Mouse (Mus musculus) cerebellum, adult 8-10 months (tissue): ENCODE measurements around the gene Lmnb2.

Experiments used
- DNase-seq: peaks from one replicate; pipeline ENCODE4 v3.0.0; 2022

Gene Lmnb2

DNA sequence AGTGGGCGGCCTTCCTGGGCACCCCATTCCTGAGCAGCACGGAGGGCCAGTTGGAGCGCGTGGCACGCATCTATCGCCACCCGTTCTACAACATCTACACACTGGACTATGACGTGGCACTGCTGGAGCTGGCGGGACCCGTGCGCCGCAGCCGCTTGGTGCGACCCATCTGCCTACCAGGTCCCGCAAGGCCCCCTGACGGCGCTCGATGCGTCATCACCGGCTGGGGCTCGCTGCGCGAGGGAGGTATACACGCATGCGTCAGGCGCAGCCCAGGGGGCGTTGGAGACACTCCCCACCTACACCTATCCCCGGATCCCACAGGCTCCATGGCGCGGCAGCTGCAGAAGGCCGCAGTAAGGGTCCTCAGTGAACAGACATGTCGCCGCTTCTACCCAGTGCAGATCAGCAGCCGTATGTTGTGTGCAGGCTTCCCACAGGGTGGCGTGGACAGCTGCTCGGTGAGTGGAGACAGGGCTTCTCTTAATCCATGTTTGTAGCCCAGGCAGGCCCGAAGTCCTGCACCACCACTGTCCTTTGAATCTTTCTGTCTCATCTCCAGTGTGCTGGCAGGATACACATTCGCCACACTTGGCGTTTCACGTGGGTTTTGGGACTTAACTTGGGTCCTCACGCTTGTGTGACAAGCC, 20.1 kb downstream of the Lmnb2 start:
- DNase-seq, result no peak

DNA sequence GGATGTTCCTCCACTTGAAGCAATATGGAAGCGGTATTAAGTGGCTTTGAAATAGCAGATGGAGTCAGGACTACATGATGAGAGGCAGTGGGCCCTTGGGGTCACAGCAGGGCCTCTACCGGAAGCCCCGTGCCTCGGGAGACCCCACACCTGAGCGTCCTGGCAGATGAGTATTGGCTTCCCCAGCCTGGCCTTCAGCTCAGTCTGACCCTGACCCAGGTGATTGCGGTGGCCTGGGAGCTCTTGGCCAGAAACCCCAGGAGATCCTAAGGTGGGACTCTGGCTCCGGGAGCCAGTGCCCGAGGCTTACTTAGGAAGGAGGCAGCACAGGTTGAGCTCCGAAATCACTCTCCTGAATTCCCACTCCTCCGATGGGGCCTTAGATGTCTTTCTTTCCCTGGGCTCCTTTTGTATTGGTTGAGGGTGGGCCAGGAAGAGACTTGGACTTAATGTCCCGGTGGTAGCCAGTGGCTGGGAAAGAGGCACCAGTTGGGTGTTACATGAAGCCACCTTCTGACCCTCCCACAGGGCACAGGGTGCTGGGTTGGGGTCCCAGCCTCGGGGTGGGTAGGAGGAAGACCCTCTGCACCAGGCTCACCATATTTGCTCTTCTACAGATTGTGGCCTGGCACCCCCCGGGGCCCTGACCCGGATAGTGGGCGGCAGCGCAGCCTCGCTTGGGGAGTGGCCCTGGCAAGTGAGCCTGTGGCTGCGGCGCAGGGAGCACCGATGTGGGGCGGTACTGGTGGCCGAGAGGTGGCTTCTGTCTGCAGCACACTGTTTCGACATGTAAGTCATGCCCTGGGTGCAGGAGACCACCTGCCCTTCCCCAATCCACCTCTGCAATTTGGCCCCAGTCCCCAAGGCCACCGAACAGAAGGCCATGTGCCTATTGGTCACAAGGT, 21.2 kb downstream of the Lmnb2 start:
- DNase-seq, result no peak

DNA sequence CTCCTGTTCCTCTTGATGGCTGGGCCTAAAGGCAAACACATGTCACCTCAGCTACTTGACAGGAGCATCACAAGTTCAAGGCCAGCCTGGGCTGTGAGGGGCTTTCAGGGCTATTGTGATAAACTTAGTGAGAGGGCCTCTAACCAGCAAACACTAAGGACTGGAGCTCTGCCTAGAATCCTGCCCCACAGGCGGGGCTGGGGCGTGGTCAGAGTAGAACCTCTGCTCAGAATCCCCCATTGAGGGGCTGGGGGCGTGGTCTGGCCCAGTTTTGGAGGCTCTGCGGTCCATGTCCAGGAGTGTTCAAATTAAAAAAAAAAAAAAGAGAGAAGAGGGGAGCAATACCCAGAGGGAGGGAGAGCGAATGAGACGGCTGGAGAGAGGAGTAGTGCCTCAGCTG, 22.3 kb downstream of the Lmnb2 start:
- DNase-seq, result no peak

DNA sequence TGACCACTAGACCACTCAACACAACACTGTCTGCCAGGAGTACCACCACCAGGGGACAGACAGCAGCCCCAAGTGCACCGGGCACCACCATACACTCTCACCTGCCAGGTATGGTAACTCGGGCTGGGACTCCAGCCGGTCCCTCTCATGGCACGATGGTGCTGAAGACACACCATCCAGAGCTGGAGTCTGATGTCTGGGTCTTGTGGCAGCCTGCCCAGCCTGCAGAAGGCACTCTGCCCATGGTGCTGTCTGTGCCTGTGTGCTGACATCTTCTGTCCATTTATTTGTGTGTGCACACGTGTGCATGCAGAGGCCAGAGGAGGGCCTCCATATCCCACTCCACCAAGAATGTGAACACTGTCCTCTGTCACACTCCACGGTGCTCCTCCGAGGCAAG, 22.9 kb downstream of the Lmnb2 start:
- no peak for DNase-seq

DNA sequence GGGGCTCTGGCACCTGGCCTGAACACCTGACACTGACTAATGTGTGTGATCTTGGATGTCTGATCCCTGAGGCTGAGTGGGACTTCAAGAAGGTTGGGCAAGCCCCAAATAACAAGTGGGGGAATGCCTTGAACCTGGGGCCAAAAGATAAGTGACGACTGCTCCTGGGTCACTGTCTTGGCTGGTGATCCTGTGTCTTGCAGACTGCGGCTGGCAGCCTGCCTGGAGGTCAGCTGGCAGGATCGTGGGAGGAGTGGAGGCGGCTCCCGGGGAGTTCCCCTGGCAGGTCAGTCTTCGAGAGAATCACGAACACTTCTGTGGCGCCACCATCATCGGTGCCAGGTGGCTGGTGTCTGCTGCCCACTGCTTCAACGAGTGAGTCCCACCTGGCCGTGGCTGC, 30.9 kb downstream of the Lmnb2 start:
- peak; percentile 72 for DNase-seq

DNA sequence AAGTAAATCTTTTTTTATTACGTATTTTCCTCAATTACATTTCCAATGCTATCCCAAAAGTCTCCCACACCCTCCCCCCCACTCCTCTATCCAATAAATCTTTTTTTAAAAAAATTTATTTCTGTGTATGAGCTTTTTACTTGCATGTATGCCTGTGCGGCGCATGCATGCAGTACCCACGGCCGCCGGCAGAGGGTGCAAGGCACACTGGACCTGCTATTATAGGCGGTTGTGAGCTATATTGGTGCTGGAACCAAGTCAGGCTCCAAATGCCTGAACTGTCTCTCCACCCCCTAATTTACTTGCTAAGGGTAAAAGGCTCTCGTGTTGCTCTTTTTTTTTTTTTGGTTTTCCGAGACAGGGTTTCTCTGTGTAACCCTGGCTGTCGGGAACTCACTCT, 36.7 kb downstream of the Lmnb2 start:
- DNase-seq, result peak; percentile 73

DNA sequence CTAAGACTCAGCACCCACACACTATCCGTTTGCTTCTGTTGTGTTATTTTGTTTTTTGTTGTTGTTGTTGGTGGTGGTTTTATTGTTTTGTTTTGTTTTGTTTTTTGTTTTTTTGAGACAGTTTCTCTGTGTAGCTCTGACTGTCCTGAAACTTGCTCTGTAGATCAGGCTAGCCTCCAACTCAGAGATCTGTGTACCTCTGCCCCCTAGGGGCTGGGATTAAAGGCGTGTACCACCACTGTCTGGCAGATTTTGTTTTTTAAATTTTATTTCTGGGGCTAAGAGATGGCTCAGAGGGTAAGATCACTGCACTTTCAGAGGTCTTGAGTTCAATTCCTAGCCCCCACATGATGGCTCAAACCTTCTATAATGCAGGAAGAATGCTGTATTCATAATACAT, 37.1 kb downstream of the Lmnb2 start:
- DNase-seq, result no peak

DNA sequence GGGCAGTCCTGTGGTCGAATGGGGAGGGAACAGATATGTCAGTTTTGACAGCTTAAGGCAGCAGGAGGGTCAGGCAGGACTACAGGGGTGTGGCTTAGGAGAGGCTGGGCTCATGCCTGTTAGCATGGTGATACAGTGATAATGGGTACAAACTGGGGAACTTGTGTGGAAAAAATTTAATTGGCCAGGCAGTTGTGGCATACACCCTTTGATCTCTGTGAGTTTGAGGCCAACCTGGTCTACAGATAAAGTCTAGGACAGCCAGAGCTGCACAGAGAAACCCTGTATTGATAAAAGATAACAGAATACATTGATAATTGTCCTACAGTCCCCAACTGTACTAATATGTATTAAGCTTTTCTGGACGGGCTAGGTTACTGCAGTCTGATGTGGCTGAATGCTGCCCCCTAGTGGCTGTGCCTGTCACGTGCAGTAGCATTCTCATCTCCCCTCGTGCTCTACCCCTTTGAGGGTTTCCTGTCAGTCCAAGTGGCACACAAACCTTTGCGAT, 37.9 kb downstream of the Lmnb2 start:
- peak; percentile 78 for DNase-seq

DNA sequence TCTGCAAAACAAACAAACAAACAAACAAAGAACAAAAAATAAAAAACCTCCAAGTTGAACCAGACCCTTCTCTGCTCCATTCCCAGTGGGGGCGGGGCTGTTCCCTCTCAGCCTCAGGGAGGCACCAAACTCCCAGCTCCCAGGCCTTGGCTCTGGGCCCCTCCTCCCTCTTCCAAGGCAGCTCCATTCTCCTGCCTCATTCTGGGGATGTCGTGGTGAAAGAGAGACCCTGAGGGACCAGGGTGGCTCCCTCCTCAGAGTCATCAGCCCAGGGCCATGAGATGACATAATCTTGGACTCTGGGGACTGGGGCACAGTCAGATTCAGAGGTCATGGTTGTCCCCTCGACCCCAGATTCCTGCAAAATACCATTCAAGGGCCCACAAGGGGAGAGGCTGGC, 41.5 kb downstream of the Lmnb2 start:
- DNase-seq, result no peak

DNA sequence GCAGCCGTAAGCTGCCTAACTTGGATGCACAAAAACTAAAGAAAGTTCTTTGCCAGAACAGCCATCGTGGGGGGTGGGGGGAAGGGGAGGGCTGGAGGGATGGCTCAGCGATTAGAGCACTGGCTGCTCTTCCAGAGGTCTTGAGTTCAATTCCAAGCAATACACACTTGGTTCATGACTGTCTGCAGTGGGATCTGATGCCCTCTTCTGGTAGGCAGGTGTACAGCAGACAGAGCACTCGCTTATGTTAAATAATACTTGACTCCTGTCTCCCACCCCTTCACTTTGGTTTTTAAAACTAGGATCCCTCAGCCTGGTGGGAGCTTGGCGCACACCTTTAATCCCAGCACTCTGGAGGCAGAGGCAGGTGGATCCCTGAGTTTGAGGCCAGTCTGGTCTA, 42.0 kb downstream of the Lmnb2 start:
- DNase-seq, result peak; percentile 69

DNA sequence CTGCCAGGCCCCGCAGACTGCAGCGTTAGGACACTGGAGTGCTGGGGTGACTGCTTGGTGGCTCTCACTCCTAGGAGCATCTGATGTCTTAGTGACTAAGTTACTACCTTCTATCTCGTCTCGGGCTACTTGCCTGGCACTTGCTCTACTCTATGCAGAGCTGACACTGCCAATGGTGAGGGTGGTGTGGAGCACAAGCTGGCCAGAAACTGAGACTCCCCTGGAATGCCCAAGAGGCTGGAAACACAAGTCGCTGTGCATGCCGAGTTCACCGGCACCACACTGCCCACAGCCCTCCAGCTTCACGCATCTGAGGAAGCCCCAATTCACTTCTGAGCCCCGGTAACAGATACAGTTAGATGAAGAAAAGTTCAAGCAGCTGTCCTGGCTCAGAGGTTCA, 44.0 kb downstream of the Lmnb2 start:
- no peak for DNase-seq

DNA sequence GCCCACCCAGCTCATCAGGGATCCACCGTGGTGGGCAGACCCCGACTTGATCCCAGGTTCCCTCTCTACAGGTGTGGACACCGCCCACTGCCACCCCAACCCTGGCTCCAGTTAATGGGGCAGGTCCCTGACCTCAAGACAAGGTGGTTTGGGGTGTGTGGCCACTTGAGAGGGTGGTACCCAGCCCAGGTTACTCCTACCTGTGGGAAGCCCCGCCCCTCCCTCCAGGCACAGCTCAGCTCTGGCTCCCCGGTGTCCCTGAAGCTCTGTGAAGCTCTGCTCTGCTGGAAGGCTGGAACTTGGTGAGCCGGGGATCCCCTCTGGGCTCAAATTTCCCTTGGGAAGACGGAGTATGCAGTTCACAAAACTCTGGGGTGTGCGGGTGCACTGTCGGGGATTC, 46.5 kb downstream of the Lmnb2 start, which contains the start of gene Tmprss9:
TSS of gene Tmprss9 (plus strand) at position 268 of the 400 bp plus-strand sequence.
- DNase-seq, result no peak

DNA sequence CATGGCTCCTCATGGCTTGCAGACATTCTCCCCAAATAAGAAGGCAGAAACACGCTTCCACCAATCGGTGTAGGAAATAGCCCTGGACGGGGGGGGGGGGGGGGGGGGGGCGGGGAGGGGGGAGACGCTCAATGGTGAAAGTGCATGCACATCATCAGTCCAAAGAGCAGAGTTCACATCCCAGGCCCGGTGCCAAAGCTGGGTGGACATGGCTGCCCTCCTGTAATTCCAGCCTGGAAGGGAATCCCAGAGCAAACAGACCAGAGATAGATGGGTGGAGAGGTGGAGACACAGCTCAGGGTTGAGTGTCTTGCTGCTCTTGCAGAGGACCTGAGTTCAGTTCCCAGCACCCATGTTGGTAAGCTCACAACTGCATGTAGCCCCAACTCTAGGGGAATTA, 47.1 kb downstream of the Lmnb2 start:
- no peak for DNase-seq

DNA sequence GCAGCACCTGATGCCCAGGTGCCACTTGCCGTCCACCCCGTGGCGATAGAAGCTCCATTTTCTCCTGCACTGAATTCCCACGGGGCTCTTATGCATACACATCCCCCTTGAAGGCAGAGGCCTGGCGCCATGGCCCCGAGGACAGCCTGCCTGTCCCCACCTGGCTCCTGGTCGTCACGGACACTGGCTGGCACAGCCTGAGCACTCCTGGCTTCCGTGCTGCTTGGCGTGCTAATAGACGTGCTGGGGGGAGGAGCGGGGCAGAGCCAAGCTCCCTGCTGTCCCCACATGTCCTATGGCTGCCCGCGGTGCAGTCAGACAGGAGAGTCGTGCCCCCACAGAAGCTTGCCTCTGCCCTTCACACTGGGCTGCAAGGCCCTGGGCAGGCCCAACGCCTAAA, 53.6 kb downstream of the Lmnb2 start:
- peak; percentile 77 for DNase-seq

DNA sequence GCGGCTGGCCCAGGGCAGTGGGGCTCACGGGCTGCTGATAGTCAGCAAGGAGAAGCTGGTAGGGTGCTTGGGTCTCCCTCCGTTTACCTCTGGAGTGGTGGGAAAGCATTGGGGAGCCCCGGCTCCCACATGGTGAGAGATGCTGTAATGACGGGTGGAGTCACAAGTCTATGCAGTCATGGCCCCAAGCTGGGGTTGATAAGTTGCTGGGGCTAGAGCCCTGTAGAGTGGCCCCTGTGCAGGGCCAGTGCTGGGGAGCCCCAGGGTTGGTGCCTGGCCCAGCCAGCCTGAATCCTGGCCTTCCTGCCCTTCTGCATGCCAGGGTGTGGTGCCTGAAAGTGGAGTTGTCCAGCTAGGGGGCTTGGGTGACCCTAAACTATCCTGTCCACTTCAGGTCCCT, 55.7 kb downstream of the Lmnb2 start:
- no peak for DNase-seq

DNA sequence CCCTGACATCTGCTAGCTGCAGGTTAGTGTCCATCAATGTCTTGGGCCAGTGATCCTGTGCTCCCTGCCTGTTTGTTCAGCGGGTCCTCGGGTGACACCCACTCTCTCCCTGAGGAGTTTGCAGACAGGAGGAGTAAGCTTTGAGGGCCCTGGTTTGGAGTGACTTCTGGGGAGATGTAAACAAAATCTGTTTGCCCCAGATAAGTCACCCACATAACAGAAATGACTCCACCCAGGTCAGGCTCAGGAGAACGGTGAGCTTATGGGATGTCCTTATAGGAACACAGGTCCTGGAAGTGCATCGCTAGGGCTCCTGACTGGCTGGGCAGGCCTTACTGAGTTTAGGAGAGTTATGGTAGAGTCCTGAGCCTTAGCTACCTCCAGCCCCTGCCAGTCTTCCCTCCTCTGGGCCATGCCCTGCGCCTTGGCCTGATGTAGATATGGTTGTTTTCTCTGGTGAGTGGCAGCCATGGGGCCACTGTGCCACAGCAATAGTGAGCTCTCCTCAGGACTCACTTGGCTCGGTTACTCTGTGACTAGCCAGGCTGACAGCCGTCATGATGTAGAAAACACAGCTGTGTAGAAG, 59.6 kb downstream of the Lmnb2 start:
- no peak for DNase-seq

DNA sequence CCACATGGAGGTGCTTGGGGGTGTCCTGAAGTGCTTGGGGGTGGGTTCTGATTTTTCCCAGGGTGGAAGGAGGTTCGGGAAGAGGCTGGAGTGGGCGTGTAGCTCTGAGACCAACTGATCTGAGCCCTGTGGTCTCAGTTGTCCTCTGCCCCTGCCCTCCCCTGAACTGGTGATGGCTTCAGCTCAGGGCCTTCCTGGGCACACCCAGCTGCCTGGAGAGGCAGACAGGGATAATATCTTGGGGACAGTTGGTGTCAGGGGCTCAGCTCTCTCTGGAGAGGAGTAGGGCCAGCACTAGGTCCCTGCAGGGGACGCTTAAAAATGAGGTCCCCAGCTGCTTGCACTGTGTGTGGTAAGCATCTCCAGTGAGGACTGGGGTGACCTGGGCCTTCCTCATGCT, 60.2 kb downstream of the Lmnb2 start:
- DNase-seq, result no peak

DNA sequence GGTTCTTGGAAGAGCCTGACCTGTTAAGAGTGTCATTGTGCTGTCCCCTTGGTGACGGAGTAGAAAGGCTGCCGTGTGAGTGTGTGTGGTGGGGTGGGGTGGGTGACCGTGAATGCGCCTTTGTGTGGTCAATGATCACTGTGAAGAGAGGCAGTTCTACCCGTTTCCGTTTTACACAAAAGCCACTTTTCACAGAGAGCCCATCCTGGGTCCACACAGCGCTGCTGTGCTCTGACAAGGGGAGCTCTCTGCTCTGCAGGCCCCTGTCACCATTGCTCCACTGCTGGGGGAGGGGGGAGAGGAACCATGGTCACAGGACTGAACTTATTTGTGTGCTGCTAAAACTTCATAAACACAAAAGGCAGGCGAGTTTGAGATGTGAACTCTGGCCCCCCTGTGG, 60.7 kb downstream of the Lmnb2 start:
- DNase-seq, result no peak

DNA sequence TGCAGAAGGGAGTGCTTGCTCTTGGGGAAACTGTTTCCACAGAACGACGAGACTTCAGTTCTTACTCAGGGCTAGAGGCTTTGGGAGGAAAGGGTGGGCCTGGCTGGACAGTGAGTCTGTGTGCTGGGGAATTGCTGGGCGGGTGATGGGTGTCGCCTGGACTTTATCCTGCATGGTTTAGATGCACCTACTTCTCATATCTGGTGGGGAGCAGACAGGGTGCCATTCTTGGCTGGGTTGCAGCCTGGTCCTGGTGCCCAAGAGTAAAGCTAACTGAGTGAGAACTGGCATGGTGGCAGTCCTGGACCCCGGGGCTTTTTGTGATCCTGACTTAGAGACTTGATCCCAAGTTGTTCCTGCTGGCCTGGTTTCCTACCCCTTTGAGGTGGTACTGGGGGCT, 61.1 kb downstream of the Lmnb2 start:
- DNase-seq, result no peak

DNA sequence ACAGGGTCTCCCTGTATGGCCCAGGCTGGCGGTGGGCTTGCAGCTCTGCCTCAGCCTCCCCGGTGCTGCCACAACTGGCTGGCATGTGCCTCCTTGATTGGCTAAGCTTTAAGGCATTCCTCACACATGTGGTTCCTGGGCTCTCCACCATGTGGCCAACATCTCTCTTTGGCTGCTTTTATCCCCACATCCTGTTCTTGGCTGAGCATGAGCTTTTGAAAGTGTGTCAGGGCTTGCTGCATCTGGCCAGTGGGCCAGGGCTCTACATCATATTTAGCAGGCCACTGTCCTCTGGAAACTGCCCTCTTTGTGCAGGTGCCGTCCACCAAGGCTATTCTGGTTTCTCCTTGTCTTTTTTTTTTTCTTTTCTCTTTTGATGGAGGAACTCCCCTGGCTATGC, 61.8 kb downstream of the Lmnb2 start:
- DNase-seq, result no peak

DNA sequence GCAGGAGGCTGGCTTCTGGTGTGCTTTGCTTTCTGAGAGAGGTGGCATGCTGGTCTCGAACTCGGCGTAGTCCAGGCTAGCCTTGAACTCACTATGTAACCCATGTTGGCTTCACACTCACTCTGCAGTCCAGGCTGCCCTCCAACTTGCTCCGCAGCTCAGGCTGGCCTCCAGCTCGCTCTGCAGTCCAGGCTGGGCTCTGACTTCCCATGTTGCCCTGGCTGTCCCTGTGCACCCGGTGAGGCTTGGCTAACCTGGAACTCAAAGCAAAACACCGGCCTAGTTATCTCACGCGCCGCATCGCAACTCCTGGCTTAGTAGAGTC, 62.3 kb downstream of the Lmnb2 start:
- DNase-seq, result peak; percentile 58

DNA sequence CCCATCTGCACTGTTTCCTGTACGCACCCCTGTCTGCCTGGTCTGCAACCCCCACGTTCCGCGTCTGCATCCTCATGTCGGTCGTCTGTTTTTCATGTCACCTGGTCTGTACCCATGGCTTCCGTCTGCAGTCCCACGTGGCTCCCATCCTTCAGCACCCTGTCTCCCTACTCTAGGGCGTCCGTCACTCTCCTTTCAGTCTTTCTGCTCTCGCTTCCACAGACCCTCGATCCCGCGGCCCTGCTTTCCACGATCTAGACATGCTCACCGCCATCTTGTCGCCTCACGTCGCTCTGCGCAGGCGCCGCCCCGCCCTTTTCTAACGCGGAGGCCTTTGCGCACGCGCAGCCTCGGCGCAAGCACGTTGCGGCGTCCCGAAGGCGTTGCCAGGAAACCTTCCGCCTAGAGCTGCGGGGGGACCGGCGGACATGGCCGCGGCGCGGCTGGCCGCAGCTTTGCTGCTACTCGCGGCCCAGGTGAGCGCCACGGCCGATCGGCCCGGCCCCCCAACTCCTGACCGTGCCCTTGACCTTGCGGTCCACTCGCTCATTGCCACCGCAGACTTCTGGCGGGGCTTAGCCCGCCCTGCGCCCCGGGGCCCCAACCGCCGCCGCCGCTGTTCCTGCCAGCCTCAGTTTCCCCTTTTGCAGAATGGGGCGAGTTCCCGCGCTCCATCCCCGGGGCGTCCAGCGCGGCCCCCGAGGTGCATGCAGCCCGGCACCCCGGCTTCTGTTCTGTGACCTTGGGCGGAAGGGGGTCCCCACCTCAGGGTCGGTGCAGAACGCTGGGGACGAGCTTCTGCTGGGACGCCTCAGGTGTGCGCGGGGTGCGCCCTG, 62.9 kb downstream of the Lmnb2 start, which contains the start of the genes Lsm7 and Sppl2b:
TSS of gene Lsm7 (minus strand) at position 297 of the 836 bp plus-strand sequence.
TSS of gene Sppl2b (plus strand) at position 363 of the 836 bp plus-strand sequence.
- peak; percentile 99 for DNase-seq
